Mouse (Mus musculus): ENCODE measurements around the gene Siah3.
"Not testable (repeated sequence)": the region's sequence is repeated elsewhere in the genome, so short reads cannot be mapped to it uniquely, and the experiment has no call there.

The Siah3 gene

DNA sequence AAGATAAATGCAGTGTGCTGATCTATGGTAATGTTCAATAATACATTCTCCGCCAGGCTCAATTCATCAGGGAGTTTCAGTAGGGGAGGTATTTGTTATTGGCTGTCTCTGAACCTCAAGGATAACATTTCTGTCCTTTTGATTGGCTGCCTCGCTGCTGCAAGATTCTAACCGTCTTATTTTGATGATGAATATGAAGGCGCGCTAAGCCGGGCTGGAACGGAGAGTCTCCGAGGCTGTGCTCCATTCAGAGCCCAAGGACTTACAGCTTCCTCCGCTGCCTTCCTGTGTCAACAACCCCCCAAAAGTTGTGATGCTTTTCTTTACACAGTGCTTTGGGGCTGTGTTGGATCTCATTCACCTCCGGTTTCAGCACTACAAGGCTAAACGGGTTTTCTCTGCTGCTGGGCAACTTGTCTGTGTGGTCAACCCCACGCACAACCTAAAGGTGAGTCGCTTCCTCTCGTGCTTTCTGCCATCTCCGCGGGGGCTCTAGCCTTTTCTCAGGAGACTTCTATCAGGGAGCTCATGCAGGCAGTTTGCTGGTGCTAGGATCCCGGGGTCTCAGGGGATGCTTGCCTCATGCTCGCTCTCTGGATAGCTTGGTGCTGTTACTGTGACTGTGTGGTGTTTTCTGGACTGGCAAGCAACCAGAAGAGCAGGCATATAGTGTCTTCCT lies at the start of gene Siah3:
Siah3 (plus strand) TSS at position 240 of the 679 bp plus-strand sequence.
- peak; percentile 19 for DNase-seq (ENCODE audit: low read depth, low spot score)

DNA sequence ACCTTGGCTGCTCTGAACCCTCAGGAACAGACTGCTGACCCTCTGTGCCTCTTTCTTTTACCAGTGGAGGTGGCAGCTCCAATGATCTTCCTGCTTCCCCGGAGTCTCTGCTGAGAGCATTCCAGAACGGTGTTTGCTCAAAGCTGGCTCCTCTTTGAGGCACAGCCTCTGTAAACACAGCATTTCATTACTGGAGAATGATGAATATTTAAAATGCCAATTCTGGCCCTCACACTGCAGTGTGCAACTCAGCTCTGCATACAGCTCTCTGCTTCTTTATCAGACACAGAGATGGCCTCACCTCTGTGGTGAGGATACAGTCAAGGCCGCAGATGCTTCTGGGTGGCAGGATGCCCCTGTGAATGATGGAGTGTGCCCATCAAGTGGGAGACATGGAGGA lies 46.0 kb upstream of the Siah3 start:
- DNase-seq (ENCODE audit: low read depth, low spot score), result no peak

DNA sequence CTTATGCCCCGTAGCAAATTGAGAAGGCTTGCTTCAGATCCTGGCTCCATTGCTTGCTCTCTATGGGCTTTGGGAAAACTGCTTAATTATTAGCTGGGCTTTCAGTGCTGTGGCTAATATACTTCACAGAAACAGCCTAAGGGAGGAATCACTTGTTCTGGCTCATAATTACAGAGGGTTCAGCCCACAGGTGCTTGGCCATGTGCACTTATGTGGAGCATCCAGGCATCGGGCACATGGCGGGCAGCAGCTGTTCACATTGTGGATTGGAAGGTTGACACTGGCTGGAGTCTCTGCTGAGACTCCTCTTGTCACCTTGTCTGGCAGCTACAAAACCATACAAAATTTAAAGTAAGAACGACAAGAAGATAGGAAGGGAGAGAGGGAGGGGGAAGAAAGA lies 45.4 kb upstream of the Siah3 start:
- no peak for DNase-seq (ENCODE audit: low read depth, low spot score)

DNA sequence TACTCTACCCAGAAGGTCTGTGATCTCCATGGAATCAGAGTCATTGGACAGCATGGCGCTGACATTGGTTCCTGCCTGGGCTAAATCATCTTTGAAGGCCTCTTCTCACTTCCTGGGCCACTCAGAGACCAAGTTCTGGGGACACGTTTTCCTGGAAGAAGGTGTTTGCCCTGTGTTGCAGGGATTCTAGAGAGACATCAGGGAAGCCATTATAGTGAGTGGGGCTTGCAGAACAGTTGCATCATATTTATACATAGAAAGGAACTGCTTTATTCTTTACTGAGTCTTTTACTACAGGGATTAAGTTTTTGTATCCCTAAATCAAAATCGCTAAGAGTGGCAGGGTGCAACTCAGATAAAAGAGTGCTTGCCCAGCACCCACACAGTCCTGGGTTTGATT lies 37.1 kb upstream of the Siah3 start:
- DNase-seq (ENCODE audit: low read depth, low spot score), result no peak

DNA sequence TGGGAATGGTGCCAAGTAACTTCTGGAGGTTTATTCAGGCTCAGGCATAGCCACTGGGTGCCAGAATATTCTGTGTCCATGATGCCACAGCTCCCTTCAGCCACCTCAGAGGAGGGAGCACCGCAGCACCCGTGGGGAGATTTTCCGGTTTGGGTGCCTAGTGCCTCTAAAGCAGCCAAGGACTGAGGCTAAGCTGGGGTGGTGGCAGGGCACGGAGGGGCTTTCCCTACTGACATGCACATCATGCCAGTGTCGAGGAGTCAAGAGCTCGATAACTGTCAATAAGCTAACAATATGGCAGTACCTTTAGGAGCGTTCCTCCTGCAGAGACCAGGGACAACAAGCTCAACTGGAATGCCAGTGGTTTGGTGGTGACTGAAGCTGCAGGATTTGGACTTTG lies 35.9 kb upstream of the Siah3 start:
- DNase-seq (ENCODE audit: low read depth, low spot score), result no peak

DNA sequence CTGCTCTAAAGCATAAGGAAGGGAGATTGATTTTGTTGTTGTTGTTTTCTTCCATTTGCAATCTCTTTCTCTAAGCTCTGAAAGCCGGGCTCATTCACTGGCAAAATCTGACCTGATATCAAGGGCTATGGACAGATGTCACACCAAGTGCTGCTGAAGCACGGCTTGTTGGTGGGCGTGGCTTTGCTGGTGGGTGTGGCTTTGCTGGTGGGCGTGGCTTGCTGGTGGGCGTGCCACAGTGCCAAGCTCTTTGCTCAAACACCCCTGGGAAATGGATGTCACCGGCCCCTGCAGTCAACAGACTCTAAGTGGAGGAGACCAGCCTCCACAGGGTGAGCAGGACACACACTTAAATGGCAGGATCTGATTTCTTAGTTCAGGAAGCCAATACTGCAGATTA lies 35.0 kb upstream of the Siah3 start:
- no peak for DNase-seq (ENCODE audit: low read depth, low spot score)

DNA sequence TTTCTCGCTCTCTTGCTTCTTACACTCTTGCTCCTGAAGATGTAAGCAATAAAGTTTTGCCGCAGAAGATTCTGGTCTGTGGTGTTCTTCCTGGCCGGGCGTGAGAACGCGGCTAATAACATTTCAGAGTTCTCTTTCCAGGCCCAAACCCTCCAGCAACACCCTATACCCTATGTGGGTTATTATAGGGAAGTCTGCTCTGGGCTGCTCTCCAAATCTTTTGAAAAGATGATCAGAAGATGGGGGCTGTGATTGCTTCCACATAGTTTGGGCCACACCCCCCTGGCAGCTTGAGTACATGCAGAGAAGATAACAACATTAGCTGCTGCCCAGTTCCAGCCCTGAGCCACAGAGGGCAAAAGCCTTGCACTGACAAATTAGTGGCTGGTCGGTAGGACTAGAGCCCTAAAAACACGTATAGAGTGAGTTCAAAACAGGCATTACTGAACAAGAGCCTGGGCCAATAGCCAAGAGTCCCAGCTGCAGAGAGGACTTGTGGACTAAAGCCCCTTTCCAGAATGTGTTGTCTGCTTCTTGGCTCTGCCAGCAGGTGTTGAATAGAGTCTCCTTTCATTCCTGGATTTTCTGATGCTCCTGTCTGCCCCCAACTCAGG lies 24.5 kb upstream of the Siah3 start:
- no peak for DNase-seq (ENCODE audit: low read depth, low spot score)

DNA sequence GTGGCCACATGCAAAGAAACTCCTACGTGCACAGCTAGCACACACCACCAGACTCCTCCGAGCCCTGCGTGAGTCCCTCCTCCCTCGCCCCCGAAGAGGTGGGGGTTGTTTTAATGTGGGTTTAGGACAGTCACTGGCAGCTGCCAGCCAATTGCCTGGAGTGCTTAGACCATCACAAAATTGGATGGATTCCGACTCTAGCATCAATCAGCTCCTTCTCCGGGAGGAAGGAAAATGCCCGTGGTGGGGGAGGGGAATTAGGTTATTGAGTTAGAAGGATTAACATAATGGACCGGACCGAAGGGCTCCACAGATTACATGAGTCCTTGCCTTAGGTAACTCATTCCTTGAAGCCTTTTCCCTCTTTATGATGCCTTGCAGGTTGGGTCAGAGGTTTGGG lies 22.9 kb upstream of the Siah3 start:
- DNase-seq (ENCODE audit: low read depth, low spot score), result no peak

DNA sequence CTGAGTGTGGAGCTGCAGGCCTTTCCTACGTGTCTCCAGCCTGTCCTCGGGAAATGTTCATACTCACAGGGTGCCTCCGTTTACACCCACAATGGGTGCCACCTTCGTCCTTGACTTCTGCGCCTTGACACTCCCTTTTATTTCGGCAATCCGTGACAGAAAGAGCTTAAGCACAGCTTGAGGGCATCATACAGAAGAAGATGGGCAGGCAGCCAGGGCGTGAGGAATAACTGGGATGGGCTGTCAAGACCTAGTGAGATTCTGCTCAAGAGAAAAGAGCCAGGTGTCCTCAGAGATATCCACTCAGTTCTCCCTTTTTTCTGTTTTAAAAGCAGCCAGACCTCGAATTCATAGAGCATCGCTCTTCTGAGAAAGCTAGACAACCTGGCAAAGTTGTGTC lies 21.2 kb upstream of the Siah3 start:
- DNase-seq (ENCODE audit: low read depth, low spot score), result no peak

DNA sequence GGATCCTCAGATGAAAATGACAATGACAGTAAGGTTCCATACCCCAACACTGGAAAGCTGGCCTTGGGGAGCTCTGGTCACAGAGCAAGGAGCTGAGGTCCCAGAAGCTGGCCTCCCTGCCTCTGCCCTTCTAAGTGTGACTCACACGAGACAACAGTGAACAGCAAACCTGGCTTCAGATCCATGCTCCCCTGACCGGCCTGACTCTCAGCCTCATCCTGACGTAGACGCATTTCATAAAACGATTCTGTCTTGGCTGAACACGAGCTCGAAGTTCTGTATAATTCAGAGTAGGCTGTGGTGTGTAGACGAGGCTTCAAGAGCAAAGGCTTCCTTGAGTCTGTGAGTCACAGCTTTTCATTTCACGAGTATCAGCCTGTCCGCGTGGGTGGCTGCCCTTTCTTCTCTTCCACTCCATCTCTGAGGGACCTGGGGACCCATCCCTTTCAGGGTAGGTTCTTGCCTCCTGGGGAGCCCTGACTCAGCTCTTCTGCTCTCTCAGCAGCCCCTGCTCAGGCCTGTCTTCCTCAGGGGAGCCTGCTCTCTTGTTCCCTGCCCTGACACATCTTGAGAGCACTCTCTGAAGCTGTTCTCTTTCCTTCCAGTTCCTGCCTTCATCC lies 11.2 kb upstream of the Siah3 start:
- DNase-seq (ENCODE audit: low read depth, low spot score), result no peak

DNA sequence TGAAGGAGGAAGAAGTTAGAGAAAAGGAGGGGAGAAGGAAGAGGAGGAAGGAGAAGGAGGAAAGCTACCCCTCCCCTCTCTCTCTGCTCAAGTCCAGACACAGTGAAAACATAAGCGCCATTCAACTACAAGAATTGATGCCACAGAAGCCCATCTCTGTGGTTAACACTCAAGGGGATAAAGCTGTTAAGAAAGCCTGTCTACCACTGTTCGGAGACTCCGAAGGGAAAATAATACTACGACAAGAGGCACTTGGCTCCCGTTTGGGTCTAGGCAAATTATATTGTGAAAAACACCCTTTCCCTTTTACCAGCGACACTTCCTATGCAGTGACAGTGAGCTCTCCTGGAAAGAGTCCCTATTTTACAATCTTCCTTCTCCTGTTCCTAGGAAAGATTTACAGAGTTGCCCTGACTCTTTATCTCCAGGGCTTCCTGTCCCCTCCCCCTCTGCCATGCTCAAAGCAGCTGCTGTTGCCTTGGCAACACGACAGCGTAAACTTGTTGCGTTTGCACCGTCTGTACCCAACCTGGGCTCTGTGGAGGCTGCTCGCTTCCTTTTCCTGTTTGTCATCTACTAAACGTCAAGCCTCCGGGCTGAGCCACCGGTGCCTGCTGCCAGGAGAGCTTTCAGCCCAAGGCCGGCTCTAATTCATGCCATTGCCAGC lies 10.4 kb upstream of the Siah3 start:
- DNase-seq (ENCODE audit: low read depth, low spot score), result peak; percentile 73

DNA sequence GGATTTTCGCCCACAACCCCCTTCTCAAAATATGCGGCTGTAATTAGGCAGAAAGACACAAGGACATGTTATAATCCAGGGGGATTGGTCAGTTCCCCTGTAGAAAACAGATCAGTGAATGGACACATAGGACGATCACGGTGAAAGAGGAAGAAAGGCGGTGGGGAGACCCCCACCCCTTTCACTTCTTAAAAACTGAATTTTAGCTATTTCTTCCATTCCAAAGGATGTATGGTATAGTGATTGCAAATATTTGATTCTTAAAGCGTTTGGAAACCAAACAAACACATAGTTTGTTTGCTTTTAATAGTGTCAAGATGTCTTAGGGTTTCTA lies 9.9 kb upstream of the Siah3 start:
- DNase-seq (ENCODE audit: low read depth, low spot score), result no peak

DNA sequence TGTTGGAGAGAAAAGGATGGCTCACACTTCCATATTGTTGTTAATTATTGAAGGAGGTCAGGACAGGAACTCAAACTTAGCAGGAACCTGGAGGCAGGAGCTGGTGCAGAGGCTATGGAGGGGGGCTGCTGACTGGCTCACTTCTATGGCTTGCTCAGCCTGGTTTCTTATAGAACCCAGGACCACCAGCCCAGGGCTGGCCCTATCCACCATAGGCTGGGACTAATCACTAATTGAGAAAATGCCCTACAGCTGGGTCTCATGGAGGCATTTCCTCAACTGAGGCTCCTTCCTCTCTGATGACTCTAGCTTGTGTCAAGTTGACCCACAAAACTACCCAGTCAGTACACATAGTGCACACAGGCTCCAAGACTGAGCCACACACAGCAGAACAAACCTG lies 9.5 kb upstream of the Siah3 start:
- not testable (repeated sequence) for DNase-seq (ENCODE audit: low read depth, low spot score)

DNA sequence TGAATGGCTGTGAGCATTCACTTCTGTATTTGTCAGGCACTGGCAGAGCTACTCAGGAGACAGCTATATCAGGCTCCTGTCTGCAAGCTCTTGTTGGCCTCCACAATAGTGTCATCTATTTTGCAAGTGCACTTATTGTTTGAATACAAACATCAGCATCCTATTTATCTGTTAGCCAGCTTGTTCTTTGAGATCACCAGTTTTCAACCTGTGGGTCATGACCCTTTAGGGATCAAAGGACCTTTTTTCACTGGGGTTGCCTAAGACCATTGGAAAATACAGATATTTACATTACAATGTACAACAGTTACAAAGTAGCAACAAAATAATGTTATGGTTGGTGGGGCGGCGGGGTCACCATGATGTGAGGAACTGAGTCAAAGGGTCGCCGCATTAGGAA lies 1.9 kb upstream of the Siah3 start:
- DNase-seq (ENCODE audit: low read depth, low spot score), result no peak

DNA sequence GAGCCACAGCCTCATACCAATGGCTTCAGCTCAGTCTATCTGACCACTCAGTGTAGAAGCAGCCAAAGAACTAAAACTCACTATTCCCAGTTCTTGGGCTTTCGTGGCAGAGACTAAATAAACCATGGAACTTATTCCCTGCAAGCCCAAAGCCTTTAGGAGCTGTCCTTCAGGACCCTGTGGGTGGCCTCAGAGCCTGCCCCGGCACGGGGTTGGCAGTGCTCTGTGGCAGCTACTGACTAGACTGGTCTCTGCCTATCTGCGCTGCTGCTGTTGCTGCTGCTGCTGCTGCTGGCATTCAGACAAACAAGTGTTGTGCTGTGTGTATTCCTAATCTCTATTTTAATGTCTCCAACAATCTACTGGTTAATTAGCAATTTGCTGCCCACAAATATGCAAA lies 1.1 kb upstream of the Siah3 start:
- peak; percentile 31 for DNase-seq (ENCODE audit: low read depth, low spot score)

DNA sequence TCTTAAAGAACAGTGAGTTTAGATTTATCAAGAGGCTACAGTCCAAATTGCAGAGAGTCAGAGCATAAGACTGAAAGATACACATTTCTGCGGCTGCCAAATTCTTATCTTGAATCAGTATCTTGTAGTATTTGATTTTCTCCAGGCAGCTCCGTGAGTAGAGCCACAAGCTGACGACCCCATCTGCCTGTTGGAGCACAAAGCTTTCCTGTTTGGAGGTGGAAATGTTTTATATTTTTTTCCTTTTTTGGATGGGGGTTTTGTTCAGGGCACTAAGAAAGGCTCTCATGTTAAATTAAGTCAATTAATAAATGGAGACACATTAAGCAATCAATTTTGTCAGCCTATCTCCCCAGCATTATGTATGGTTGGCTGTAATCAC lies 430 bp upstream of the Siah3 start:
- no peak for DNase-seq (ENCODE audit: low read depth, low spot score)

DNA sequence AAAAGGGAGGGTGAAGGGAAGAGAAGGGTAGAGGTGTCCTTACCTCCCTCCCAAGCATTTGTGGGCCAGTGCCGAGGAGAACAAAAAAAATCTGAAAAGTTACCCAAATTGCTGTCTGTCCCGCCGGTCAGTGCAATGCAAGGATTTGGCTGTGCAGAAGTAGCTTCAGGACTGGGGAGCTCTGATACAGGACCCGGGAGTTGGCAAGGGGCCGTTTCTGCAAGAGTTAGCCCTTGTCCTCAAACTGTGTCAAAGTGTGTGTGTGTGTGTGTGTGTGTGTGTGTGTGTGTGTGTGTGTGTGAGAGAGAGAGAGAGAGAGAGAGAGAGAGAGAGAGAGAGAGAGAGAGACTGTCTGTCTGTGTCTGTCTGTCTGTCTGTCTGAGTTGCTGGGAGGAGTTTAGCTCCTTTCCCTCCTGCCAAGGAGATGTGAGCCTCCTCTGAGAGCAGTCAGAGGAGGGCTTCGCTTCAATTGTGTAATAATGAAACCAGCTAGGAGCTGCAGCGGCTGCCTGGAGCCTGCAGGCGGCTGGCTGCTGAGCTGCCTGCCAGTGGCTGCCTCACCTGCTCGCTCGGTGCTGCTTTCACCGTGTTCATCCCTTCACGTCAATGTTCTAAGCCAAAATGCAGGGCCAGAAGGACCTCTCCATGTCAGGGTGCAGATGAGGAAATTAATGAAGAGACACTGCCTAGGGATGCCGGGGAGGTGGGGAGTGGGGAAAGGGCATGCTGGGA lies 873 bp downstream of the Siah3 start:
- DNase-seq (ENCODE audit: low read depth, low spot score), result peak; percentile 8

DNA sequence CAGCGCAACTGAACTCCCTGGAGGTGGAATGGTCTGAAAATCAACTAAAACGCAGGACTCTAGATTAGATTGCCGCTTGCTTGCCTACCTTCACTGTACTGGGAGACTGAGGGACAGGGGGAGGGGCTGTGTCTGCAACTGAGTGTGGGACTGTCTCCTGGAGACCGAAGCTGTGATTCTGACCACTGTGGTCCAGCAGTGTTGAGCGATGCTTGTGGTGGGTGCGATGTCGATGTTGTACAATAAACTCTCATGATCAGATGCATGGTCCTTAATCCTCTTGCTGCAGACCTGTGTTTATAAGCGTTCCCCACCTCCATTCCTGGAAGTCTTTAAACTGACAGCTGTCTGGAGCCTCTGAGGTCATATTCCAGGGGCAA lies 1.4 kb downstream of the Siah3 start:
- DNase-seq (ENCODE audit: low read depth, low spot score), result no peak

DNA sequence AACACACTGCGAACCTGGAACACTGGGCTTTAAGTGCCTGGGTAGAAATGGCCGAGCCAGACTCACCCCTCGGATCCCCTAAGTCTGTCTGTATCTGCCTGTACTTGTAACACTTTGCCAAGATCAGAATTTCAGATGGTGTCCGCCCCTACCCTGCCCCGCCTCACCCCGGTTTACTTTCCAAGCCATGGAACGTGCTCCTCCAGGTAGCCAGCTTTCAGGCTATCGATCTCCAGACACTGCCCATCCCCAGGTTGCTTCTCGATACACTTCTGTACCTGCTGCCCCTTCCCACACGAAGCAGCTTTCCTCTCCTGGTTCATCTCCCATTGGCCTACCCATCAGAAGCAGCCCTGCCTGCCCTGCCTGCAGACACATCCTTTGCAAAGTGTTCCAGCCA lies 3.6 kb downstream of the Siah3 start:
- DNase-seq (ENCODE audit: low read depth, low spot score), result no peak

DNA sequence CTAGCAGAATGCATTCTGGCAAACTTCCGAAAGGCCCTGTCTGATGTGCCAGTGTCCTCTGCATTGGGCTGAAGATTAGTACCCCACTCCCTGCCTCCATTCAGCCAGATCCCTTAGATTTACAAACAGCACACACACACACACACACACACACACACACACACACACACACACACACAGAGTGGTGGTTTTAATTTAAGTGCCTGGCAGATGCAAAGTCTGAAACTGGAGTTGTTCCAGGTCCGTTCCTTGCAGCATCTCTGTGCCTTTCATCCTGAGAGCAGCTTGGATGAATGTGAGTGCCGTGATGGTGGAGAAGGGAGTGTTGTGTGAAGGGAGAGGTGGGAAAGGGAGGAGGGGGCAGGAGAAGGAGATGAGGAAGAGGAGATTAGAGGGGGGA lies 4.2 kb downstream of the Siah3 start:
- DNase-seq (ENCODE audit: low read depth, low spot score), result no peak

DNA sequence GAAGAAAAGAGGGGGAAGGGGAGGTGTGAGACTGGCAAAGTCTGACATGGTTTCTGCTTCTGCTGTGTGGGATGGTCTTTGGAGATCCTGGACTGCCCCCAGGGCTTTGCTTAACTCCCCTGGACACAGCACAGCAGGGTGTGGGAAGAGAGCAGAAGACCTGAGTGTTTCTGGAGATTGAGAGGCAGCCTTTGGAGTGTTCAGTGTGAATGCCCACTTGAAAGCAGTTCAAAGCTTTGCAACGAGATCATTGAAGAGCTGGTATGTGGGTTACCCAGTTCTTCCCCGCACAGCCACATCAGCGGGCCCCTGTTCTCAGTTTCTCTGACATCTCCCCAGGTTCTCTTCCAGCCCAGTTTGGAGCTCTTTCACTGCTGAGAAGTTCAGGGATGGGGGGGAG lies 4.7 kb downstream of the Siah3 start:
- DNase-seq (ENCODE audit: low read depth, low spot score), result no peak

DNA sequence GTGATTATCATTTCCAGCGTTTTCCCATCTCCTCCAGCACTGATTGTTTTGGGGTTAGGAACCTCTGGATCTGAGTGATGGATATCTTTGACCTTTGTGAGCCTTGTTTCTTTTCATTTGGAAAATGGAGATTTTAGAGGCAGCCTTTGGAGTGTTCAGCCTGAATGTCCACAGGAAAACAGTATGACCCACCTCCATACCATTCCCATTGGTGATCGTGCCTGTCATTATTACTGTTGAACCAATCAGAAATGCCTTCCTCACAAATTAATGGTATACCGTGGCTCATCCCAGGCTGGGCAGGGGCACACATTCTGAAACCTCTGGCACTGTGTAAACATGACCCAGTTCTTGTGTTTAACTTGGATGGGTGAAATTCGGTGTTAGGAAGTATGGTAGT lies 6.0 kb downstream of the Siah3 start:
- DNase-seq (ENCODE audit: low read depth, low spot score), result no peak
